Mouse (Mus musculus) E14TG2a.4 (cell line): ENCODE measurements around the gene Gfy.

Experiments
- H3K27me3 ChIP-seq: 2 replicates; pipeline ENCODE4 v1.6.1; 2014; ENCODE audit warnings: low read length, control low read depth; ENCODE audit not compliant: insufficient read depth
- H3K36me3 ChIP-seq: 2 replicates; pipeline ENCODE4 v1.6.1; 2014; ENCODE audit warnings: low read length, control low read depth; ENCODE audit not compliant: insufficient read depth
- H3K4me1 ChIP-seq: replicated peaks from 2 replicates; pipeline ENCODE4 v1.6.1; 2014; ENCODE audit warnings: low read depth, low read length, control low read depth
- H3K4me3 ChIP-seq: replicated peaks from 2 replicates; pipeline ENCODE4 v1.5.1; 2014; ENCODE audit warnings: mild to moderate bottlenecking, low read length
- H3K9me3 ChIP-seq: 2 replicates; pipeline ENCODE4 v1.6.1; 2014; ENCODE audit warnings: low read length, control low read depth
- CTCF ChIP-seq: conservative IDR thresholded peaks from 2 replicates; pipeline ENCODE4 v1.5.1; 2014; ENCODE audit warnings: low read length
- NANOG ChIP-seq: IDR thresholded peaks from 2 replicates; pipeline ENCODE4 v1.6.1; 2014; ENCODE audit warnings: borderline replicate concordance, low read length, mixed read lengths
- POU5F1 ChIP-seq: IDR thresholded peaks from 2 replicates; pipeline ENCODE4 v1.6.1; 2014; ENCODE audit warnings: low read length, borderline replicate concordance

Gfy gene

DNA sequence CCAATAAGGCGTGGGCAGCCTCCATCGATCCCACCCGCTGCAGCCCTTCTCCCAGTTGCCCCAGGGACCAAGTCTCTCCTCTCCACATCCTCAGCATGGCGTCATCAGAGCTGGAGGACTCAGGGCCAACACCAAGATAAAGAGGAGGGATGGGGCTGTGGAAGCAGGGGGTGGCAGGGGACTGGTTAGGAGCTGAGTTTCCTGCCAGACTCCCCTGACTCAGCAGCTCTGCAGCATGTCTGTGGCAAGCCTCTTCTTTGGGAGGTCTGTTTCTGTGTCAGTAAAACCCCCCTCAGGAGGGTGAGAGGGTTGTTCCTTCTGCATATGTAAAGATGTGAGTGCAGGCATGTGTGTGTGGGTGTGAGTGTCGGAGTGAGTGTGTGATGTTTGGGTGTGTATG is 17.6 kb upstream of the Gfy start:
- Histone ChIP-seq H3K36me3 (no peaks in the 10 kb centered on the region), H3K4me1 (peaks cover 66% of the 10 kb centered on the region), H3K27me3 (peaks cover 19% of the 10 kb centered on the region; the same call in 1 of the 2 replicates), H3K9me3 (no peaks in the 10 kb centered on the region), H3K4me3 (no peak overlapping the region)
- no peak for TF ChIP-seq POU5F1

GRCm38 (mm10) chr7:45196176-45196535 is 16.8 kb upstream of the Gfy start:
- peaks cover 74% of the 10 kb centered on the region for H3K4me1 ChIP-seq
- H3K36me3 ChIP-seq, result no peaks in the 10 kb centered on the region
- TF ChIP-seq NANOG (no peak), CTCF (no peak), POU5F1 (no peak)
- no peaks in the 10 kb centered on the region for H3K9me3 ChIP-seq
- no peak overlapping the region for H3K4me3 ChIP-seq
- peaks cover 19% of the 10 kb centered on the region; the same call in 1 of the 2 replicates for H3K27me3 ChIP-seq

- Histone ChIP-seq H3K27me3 (peaks cover 19% of the 10 kb centered on the region; the same call in 1 of the 2 replicates), H3K9me3 (no peaks in the 10 kb centered on the region), H3K36me3 (no peaks in the 10 kb centered on the region), H3K4me1 (peaks cover 75% of the 10 kb centered on the region), H3K4me3 (no peak overlapping the region)
- TF ChIP-seq NANOG, result no peak
- no peak for TF ChIP-seq POU5F1
- no peak for TF ChIP-seq CTCF
These were observed 16.2 kb upstream of the Gfy start for GRCm38 (mm10) chr7:45195341-45196175.

DNA sequence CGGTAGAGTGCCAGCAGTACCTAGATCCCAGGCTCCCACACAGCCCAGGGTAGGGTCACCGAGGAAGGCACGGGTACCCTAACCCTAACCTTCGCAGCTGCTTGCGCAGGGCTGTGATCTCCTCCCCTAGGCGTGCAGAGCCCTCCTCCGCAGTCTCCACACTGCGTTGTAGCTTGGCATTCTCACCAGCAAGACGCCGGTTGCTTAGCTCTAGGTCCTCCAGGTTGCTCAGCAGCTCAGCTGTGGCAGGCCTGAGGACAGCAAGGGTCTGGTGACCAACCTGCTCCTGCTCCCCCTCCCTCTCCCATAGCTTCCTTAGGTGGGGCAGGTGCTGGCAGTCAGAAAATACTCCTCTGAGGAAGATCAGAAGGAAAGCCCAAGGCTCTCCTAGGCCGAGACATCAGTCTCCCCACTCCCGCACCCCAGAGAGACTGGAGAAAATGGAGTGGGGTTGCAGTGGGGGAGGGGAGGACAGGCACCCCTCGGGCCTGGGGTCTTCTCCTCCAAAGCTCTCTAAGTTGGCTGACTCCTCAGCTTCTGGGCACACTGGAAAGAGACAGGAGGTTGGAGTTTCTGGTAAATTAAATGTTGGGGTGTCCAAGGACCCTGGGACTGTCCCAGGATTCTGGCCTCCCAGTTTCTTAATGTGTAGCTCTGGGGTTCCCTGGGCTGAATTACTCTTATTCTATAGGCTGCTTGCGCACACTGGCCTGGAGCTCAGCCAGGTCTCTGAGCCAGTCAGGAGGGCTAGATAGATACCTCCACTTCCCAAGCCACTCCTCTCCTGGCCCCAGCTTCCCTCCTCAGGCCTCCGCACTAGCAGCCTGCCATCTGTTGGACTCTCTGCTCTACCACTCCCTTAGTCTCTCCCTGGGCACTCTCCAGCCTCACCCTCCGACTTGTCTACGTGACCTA is 14.8 kb upstream of the Gfy start:
- no peaks in the 10 kb centered on the region for H3K9me3 ChIP-seq
- no peaks in the 10 kb centered on the region for H3K36me3 ChIP-seq
- peaks cover 86% of the 10 kb centered on the region for H3K4me1 ChIP-seq
- TF ChIP-seq POU5F1, result no peak
- no peak for TF ChIP-seq CTCF
- TF ChIP-seq NANOG, result no peak
- H3K27me3 ChIP-seq, result peaks cover 29% of the 10 kb centered on the region
- peak overlapping the region; percentile 39 for H3K4me3 ChIP-seq

DNA sequence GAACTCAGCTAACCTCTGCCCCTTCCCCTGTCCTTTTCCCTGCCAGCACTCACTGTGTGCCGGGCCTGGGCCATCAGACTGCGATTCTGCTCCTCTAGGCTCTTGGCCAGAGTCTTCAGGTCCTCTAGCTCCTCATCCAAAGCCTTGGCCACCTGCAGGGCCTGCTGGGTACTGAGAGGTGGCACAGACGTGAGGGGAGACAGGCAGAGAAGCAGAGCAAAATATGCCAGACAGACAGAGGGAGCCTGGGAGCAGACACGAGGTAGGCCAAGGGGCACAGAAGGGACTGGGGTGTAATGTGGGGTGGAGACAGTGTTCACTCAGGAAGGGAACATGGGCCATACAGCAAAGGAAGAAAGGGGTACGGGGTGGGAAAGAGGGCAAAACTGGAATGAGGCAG is 14.0 kb upstream of the Gfy start:
- Histone ChIP-seq H3K36me3 (no peaks in the 10 kb centered on the region), H3K4me3 (peak overlapping the region; percentile 39; the same call in 1 of the 2 replicates), H3K27me3 (peaks cover 32% of the 10 kb centered on the region), H3K4me1 (peaks cover 86% of the 10 kb centered on the region), H3K9me3 (no peaks in the 10 kb centered on the region)
- no peak for TF ChIP-seq NANOG
- 0 out of 2 replicates have a peak, but pooled peaks have one; percentile 3 for TF ChIP-seq CTCF
- no peak for TF ChIP-seq POU5F1

- no peaks in the 10 kb centered on the region for H3K36me3 ChIP-seq
- no peaks in the 10 kb centered on the region for H3K9me3 ChIP-seq
- no peak overlapping the region for H3K4me3 ChIP-seq
- TF ChIP-seq CTCF, result no peak
- no peak for TF ChIP-seq NANOG
- no peak for TF ChIP-seq POU5F1
- H3K27me3 ChIP-seq, result peaks cover 36% of the 10 kb centered on the region
- peaks cover 86% of the 10 kb centered on the region for H3K4me1 ChIP-seq
These were observed 13.4 kb upstream of the Gfy start for GRCm38 (mm10) chr7:45192585-45193310.

GRCm38 (mm10) chr7:45191803-45192363 is 12.5 kb upstream of the Gfy start:
- TF ChIP-seq POU5F1 (no peak), NANOG (no peak)
- H3K9me3 ChIP-seq, result no peaks in the 10 kb centered on the region
- peaks cover 79% of the 10 kb centered on the region for H3K4me1 ChIP-seq
- no peak overlapping the region for H3K4me3 ChIP-seq
- peaks cover 40% of the 10 kb centered on the region for H3K27me3 ChIP-seq
- no peaks in the 10 kb centered on the region for H3K36me3 ChIP-seq
